14 mouse cellular contexts compared by ENCODE assay signal in the genomic region with DNA sequence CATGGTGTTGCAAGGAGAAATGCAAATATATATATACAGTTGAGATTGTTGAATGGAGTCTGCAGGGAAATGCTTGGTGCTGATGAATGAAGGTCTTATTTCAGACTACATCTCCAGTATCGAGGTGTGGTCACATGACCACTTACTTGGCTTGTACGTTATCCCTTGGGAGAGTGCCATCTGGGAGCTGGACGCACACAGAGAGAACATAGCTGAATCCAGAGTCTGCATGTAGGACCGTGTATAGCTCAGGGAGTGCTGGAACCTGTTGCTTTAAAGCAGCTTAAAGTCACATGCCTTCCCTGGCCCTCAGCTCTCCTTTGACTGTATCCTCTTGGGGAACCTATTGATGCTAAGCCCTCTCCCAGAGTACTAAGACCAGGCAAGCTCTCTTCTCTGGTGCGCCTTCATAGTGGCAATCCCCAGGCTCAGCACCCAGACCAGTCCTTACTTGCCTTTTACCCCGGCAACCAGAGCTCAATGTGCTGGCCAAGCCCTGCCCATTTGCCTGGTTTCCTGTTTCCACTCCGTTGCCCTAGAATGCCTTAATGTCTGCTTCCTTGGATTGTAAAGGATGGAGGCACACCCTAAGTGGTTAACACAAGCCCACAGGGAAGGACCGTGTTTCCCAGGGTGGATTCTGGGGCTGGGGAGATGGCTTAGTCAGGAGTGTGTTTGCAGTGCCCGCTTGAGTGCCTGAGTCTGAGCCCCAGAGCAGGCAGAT. TPM values are rescaled to one million over a fixed set of nuclear protein-coding genes. Genes with fewer than 3 reads are reported as not detected.
DNase-seq lines count a peak whose midpoint lies in the region; ATAC-seq lines count a peak whose summit lies in the region.
"Had no signal": no experiment of that assay in that cellular context is flagged by ENCODE, and none has a peak within 500 bp of the region (broad histone marks: within the 10 kb centered on the region; RNA-seq: fewer than 3 reads in every experiment).

No protein-coding gene starts in this region.

- H3K4me2 ChIP-seq in embryonic facial prominence, embryonic 14.5 days (ENCODE audit: low read depth, low read length) = no peak overlapping the region
- no peak overlapping the region for H3K4me2 ChIP-seq in kidney, embryonic 15.5 days
- H3K4me2 ChIP-seq in embryonic facial prominence, embryonic 15.5 days (replicated peaks) = no peak overlapping the region
- H3K4me2 ChIP-seq: liver, embryonic 12.5 days had no signal

- no peak overlapping the region for H3K27ac ChIP-seq in embryonic facial prominence, embryonic 14.5 days (replicated peaks; ENCODE audit: low read depth, low read length)
- H3K27ac ChIP-seq in embryonic facial prominence, embryonic 10.5 days (replicated peaks) = no peak overlapping the region
- peak overlapping the region; percentile 34; the same call in 1 of the 2 replicates for H3K27ac ChIP-seq in kidney, embryonic 15.5 days
- H3K27ac ChIP-seq in embryonic facial prominence, embryonic 15.5 days (replicated peaks) = no peak overlapping the region
- H3K27ac ChIP-seq: liver, embryonic 12.5 days; midbrain, embryonic 10.5 days had no signal

- DNase-seq in embryonic facial prominence, embryonic 14.5 days (ENCODE audit: low spot score) = peak; percentile 50
- no peak for DNase-seq in embryonic facial prominence, embryonic 10.5 days (ENCODE audit: low spot score)
- DNase-seq in kidney, postnatal 25 days = no peak
- peak; percentile 42 for DNase-seq in lung, postnatal 25 days (ENCODE audit: low spot score)
- no peak for DNase-seq in right cerebral cortex, adult 18-20 months
- no peak for DNase-seq in ovary, postnatal 14 days (ENCODE audit: low spot score)
- DNase-seq: adrenal gland, postnatal 14 days; embryo, embryonic 11 days had no signal

- WGBS in embryonic facial prominence, embryonic 14.5 days = 64% methylated on average over 9 of the region's 9 CpGs
- WGBS in embryonic facial prominence, embryonic 10.5 days = 73% methylated on average over 9 of the region's 9 CpGs
- WGBS in kidney, embryonic 15.5 days = 64% methylated on average over 9 of the region's 9 CpGs
- WGBS in embryonic facial prominence, embryonic 15.5 days = 50% methylated on average over 9 of the region's 9 CpGs

- peak; percentile 53; the same call in 1 of the 2 replicates for ATAC-seq in embryonic facial prominence, embryonic 14.5 days (ENCODE audit: low read depth)
- 0 out of 2 replicates have a peak, but pooled peaks have one; percentile 36 for ATAC-seq in kidney, embryonic 15.5 days (replicated peaks; ENCODE audit: low FRiP score)
- peak; percentile 65; the same call in 1 of the 2 replicates for ATAC-seq in embryonic facial prominence, embryonic 15.5 days (ENCODE audit: insufficient number of reproducible peaks, low FRiP score, low TSS enrichment, low read depth)
- ATAC-seq: liver, embryonic 12.5 days had no signal

- H3K9ac ChIP-seq in embryonic facial prominence, embryonic 14.5 days (ENCODE audit: low read depth, low read length) = no peak overlapping the region
- H3K9ac ChIP-seq in kidney, embryonic 15.5 days = no peak overlapping the region
- H3K9ac ChIP-seq in embryonic facial prominence, embryonic 15.5 days = no peak overlapping the region
- H3K9ac ChIP-seq: liver, embryonic 12.5 days had no signal

- H3K9me3 ChIP-seq in embryonic facial prominence, embryonic 14.5 days (ENCODE audit: control insufficient read depth, low read length) = no peaks in the 10 kb centered on the region
- H3K9me3 ChIP-seq in embryonic facial prominence, embryonic 10.5 days = peaks cover 6% of the 10 kb centered on the region; the same call in 1 of the 2 replicates
- H3K9me3 ChIP-seq in kidney, embryonic 15.5 days (replicated peaks) = peaks cover 9% of the 10 kb centered on the region; the same call in 1 of the 2 replicates
- H3K9me3 ChIP-seq in embryonic facial prominence, embryonic 15.5 days (replicated peaks) = 0 out of 2 replicates have a peak, but pooled peaks cover 4% of the 10 kb centered on the region

- no peaks in the 10 kb centered on the region for H3K36me3 ChIP-seq in embryonic facial prominence, embryonic 14.5 days (ENCODE audit: control insufficient read depth, insufficient read depth, low read length)
- H3K36me3 ChIP-seq in embryonic facial prominence, embryonic 10.5 days (replicated peaks) = no peaks in the 10 kb centered on the region
- H3K36me3 ChIP-seq in kidney, embryonic 15.5 days = no peaks in the 10 kb centered on the region
- no peaks in the 10 kb centered on the region for H3K36me3 ChIP-seq in embryonic facial prominence, embryonic 15.5 days
- H3K36me3 ChIP-seq: liver, embryonic 12.5 days; midbrain, embryonic 10.5 days had no signal

- no peaks in the 10 kb centered on the region; the same call in 1 of the 2 replicates for H3K27me3 ChIP-seq in embryonic facial prominence, embryonic 14.5 days (replicated peaks; ENCODE audit: control insufficient read depth, insufficient read depth, low read length)
- H3K27me3 ChIP-seq in embryonic facial prominence, embryonic 10.5 days (replicated peaks; ENCODE audit: low read depth, poor library complexity, severe bottlenecking) = no peaks in the 10 kb centered on the region
- H3K27me3 ChIP-seq in kidney, embryonic 15.5 days = no peaks in the 10 kb centered on the region
- no peaks in the 10 kb centered on the region for H3K27me3 ChIP-seq in embryonic facial prominence, embryonic 15.5 days

- peaks cover 3% of the 10 kb centered on the region; the same call in 1 of the 2 replicates for H3K4me1 ChIP-seq in embryonic facial prominence, embryonic 14.5 days (ENCODE audit: control insufficient read depth, insufficient read depth, low read length)
- H3K4me1 ChIP-seq in embryonic facial prominence, embryonic 10.5 days = peaks cover 15% of the 10 kb centered on the region
- H3K4me1 ChIP-seq in kidney, embryonic 15.5 days = peaks cover 8% of the 10 kb centered on the region; the same call in 1 of the 2 replicates
- 0 out of 2 replicates have a peak, but pooled peaks cover 15% of the 10 kb centered on the region for H3K4me1 ChIP-seq in embryonic facial prominence, embryonic 15.5 days
- H3K4me1 ChIP-seq: liver, embryonic 12.5 days had no signal

- no peak overlapping the region for H3K4me3 ChIP-seq in embryonic facial prominence, embryonic 14.5 days (ENCODE audit: low read depth, low read length)
- no peak overlapping the region for H3K4me3 ChIP-seq in embryonic facial prominence, embryonic 10.5 days
- no peak overlapping the region for H3K4me3 ChIP-seq in kidney, embryonic 15.5 days (replicated peaks)
- no peak overlapping the region for H3K4me3 ChIP-seq in embryonic facial prominence, embryonic 15.5 days (replicated peaks)
- H3K4me3 ChIP-seq: liver, embryonic 12.5 days; midbrain, embryonic 10.5 days had no signal

RNA-seq across cellular contexts. Expression of a gene that starts 53.6 kb away (rescaled TPM):
- 0.11 TPM in 1 of 2 replicates, not detected in the other for polyA plus RNA-seq in embryonic facial prominence, embryonic 14.5 days (2014; fragmentation: Nextera tagmentation; extraction: Ambion mirVana)
- polyA plus RNA-seq in embryonic facial prominence, embryonic 10.5 days (2016; fragmentation: Nextera tagmentation; extraction: Ambion mirVana) = not detected in 2 replicates
- not detected in 2 replicates for polyA plus RNA-seq in kidney, embryonic 15.5 days (2015; fragmentation: Nextera tagmentation; extraction: Ambion mirVana)
- not detected in 2 replicates for polyA plus RNA-seq in embryonic facial prominence, embryonic 15.5 days (2015; fragmentation: Nextera tagmentation; extraction: Ambion mirVana)
- polyA plus RNA-seq: heart, embryonic 16.5 days; liver, embryonic 12.5 days; midbrain, embryonic 10.5 days; neural tube, embryonic 11.5 days had no signal

Comparison
In these comparisons a context has a peak if more than half of its experiments do, and no peak if none do; other contexts are left out.
1. DNase-seq: peak in embryonic facial prominence, embryonic 14.5 days (single experiment) and lung, postnatal 25 days (single experiment); none in embryonic facial prominence, embryonic 10.5 days (single experiment), kidney, postnatal 25 days (0 of 2), right cerebral cortex, adult 18-20 months (single experiment) and ovary, postnatal 14 days (single experiment).
2. Peak in every context shown above with its lines, with median percentiles within 50 percentile points of each other: ATAC-seq.